Mouse (Mus musculus): ENCODE data around the gene Sfi1.

Gene Sfi1

DNA sequence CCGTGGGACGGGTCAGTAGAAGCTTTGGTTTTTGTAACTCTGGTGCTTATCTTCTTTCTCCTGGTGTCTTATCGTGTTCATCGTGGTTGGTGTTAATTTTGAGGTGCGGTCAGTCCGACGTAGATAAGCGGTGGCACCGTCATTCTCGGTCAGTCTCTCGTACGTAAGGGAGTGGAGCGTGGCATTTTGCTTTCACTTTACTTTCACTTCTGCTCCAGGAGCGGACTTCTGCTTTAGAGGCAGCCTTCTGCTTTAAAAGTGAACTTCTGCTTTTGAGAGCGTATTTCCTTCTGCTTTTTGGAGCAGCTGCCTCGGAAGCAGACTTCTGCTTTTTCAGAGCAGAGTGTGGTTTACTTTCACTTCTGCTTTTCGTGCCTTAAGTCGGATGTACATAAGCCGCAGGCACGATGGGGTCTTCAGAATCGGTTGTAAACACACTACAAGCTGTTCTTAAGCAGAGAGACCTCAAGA lies 88.0 kb downstream of the Sfi1 start:
- in situ Hi-C loops (cut with MboI, MseI): no loop called here

DNA sequence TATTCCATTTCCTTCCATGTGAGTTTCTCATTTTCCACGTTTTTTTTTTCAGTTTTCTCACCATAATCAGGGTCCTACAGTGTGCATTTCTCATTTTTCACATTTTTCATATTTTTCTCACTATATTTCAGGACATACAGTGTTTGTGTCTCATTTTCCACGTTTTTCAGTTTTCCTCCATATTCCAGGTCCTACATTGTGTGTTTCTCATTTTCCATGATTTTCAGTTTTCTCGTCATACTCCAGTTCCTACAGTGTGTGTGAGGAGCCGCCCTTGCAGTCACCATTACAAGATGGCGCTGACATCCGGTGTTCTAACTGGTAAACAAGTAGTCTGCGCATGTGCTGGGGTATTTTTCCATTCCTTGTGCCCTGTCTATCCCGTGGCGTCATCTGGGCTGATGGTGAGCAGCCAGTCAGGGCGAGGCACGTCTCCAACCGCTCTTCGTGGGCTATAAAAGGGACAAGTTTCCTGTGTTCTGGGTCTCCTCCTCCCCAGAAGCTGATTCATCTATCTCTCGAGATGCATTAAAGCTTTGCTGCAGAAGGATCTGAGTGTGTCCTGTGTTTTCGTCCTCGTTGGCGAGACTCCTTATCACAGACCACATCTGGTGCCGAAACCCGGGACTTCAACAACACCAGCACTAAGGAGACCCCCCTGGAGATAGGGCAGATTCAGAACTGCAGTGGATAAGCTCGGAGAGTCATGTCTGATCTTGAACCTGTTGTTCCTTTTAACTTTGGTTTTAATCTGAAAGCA lies 88.6 kb downstream of the Sfi1 start:
- in situ Hi-C loops (cut with MboI, MseI): loop anchor here (5.0 kb wide), 1 partner anchor 82 kb away; no protein-coding TSS in a partner anchor

DNA sequence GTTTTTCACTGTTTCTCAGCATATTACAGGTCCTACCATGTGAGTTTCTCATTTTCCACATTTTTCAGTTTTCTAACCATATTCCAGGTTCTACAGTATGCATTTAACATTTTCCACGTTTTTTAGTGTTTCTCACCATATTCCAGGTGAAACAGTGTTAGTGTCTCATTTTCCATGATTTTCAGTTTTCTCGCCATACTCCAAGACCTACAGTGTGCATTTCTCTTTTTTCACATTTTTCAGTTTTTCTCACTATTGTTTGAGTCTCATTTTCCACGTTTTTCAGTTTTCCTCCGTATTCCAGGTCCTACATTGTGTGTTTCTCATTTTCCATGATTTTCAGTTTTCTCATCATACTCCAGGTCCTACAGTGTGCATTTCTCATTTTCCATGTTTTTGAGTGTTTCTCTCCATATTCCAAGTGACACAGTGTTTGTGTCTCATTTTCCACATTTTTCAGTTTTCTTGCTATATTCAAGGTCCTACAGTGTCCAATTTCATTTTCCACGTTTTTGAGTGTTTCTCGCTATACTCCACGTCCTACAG lies 89.6 kb downstream of the Sfi1 start:
- in situ Hi-C loops (cut with MboI, MseI): loop anchor here (5.0 kb wide), 1 partner anchor 81 kb away; no protein-coding TSS in a partner anchor

DNA sequence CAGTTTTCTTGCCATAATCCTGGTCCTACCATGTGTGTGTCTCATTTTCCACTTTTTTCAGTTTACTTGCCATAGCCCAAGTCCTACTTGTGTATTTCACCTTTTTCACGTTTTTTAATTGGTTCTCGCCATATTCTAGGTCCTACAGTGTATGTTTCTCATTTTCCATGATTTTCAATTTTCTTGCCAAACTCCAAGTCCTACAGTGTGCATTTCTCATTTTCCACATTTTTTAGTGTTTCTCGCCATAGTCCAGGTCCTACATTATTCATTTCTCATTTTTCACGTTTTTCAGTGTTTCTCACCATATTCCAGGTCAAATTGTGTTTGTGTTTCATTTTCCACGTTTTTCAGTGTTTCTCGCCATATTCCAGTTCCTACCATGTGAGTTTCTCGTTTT lies 90.6 kb downstream of the Sfi1 start:
- in situ Hi-C loops (cut with MboI, MseI): loop anchor here (5.0 kb wide), 1 partner anchor 80 kb away; no protein-coding TSS in a partner anchor

DNA sequence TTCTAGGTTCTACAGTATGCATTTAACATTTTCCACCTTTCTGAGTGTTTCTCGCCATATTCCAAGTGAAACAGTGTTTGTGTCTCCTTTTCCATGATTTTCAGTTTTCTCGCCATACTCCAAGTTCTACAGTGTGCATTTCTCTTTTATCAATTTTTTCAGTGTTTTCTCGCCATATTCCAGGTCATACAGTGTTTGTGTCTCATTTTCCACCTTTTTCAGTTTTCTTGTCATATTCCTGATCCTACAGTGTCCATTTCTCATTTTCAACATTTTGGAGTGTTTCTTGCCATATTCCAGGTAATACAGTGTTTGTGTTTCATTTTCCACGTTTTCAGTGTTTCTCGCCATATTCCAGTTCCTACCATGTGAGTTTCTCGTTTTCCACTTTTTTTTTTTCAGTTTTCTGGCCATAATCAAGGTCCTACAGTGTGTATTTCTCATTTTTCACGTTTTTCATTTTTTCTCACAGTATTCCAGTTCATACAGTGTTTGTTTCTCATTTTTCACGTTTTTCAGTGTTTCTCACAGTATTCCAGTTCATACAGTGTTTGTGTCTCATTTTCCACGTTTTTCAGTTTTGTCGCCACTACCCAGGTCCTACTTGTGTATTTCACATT lies 91.3 kb downstream of the Sfi1 start:
- in situ Hi-C loops (cut with MboI, MseI): loop anchor here (5.0 kb wide), 1 partner anchor 80 kb away; no protein-coding TSS in a partner anchor

DNA sequence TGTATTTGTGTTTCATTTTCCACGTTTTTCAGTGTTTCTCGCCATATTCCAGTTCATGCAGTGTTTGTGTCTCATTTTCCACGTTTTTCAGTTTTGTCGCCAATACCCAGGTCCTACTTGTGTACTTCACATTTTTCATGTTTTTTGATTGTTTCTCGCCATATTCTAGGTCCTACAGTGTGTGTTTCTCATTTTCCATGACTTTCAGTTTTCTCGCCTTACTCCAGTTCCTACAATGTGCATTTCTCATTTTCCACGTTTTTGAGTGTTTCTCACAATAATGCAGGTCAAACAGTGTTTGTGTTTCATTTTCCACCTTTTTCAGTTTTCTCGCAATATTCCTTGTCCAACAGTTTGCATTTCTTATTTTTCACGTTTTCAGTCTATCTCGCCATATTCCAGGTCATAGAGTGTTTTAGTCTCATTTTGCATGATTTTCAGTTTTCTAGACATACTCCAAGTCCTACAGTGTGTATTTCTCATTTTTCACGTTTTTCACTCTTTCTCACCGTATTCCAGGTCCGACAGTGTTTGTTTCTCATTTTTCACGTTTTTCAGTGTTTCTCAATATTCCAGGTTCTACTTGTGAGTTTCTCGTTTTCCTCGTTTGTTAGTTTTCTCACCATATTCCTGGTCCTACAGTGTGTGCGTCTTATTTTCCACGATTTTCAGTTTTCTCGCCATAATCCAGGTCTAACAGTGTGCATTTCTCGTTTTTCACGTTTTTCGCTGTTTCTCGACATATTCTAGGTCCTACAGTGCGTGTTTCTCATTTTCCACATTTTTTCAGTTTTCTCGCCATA lies 92.0 kb downstream of the Sfi1 start:
- in situ Hi-C loops (cut with MboI, MseI): loop anchor here (5.0 kb wide), 1 partner anchor 79 kb away; no protein-coding TSS in a partner anchor

DNA sequence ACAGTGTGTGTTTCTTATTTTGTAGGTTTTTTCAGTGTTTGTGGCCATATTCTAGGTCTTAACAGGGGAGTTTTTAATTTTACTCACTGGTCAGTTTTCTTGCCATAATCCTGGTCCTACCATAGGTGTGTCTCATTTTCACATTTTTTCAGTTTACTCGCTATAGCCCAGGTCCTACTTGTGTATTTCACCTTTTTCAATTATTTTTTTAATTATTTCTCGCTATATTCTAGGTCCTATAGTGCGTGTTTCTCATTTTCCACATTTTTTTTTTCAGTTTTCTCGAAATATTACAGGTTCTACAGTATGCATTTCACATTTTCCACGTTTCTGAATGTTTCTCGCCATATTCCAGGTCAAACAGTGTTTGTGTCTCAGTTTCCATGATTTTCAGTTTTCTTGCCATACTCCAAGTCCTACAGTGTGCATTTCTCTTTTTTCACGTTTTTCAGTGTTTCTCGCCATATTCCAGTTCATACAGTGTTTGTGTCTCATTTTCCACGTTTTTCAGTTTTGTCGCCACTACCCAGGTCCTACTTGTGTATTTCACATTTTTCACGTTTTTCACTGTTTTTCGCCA lies 93.1 kb downstream of the Sfi1 start:
- in situ Hi-C loops (cut with MboI, MseI): loop anchor here (5.0 kb wide), 1 partner anchor 78 kb away; no protein-coding TSS in a partner anchor

Measured in T-helper 1 cell (primary cell).